17 mouse cellular contexts compared by ENCODE assay signal in genomic region chr19:44032046-44032744, GRCm38 (mm10). TPM values are rescaled to one million over a fixed set of nuclear protein-coding genes. Genes with fewer than 3 reads are reported as not detected.
"Had no signal": no experiment of that assay in that cellular context is flagged by ENCODE, and none has a peak within 500 bp of the region (broad histone marks: within the 10 kb centered on the region; RNA-seq: fewer than 3 reads in every experiment).

No protein-coding gene starts in this region.

- H3K4me2 ChIP-seq: intestine, embryonic 15.5 days; limb, embryonic 12.5 days; liver, embryonic 13.5 days; midbrain, embryonic 13.5 days; stomach, embryonic 15.5 days had no signal

- H3K27me3 ChIP-seq: intestine, embryonic 15.5 days; limb, embryonic 12.5 days; liver, embryonic 13.5 days; midbrain, embryonic 13.5 days; stomach, embryonic 15.5 days had no signal

- H3K4me3 ChIP-seq: intestine, embryonic 15.5 days; limb, embryonic 12.5 days; liver, embryonic 13.5 days; midbrain, embryonic 13.5 days; stomach, embryonic 15.5 days had no signal

- ATAC-seq: intestine, embryonic 15.5 days; liver, postnatal 0 days; midbrain, embryonic 13.5 days had no signal

- H3K9ac ChIP-seq: intestine, embryonic 15.5 days; limb, embryonic 12.5 days; liver, embryonic 13.5 days; liver, postnatal 0 days; midbrain, embryonic 13.5 days; stomach, embryonic 15.5 days had no signal

- H3K27ac ChIP-seq: intestine, embryonic 15.5 days; limb, embryonic 12.5 days; liver, embryonic 13.5 days; midbrain, embryonic 13.5 days; stomach, embryonic 15.5 days had no signal

- H3K4me1 ChIP-seq: intestine, embryonic 15.5 days; limb, embryonic 12.5 days; liver, embryonic 13.5 days; midbrain, embryonic 13.5 days; stomach, embryonic 15.5 days had no signal

- DNase-seq: layer of hippocampus, adult 9-11 months; layer of hippocampus, postnatal 36 days; liver; liver, embryonic 13.5 days; liver, postnatal 0 days; lung, postnatal 14 days; right cerebral cortex, postnatal 14 days; thymus, adult 2 months; thymus, postnatal 25 days had no signal

- H3K9me3 ChIP-seq: intestine, embryonic 15.5 days; limb, embryonic 12.5 days; liver, embryonic 13.5 days; midbrain, embryonic 13.5 days; stomach, embryonic 15.5 days had no signal

RNA-seq across cellular contexts. Expression of gene Cyp2c23, which starts 3.2 kb away (rescaled TPM):
- total RNA-seq: layer of hippocampus, adult 18-20 months; layer of hippocampus, postnatal 36 days; midbrain, postnatal 0 days had no signal
- polyA plus RNA-seq: midbrain, postnatal 0 days; neural tube, embryonic 14.5 days; spleen, adult 2 months; thymus, adult 2 months had no signal
